Mouse (Mus musculus): ENCODE results near the gene Papss2.

DNA sequence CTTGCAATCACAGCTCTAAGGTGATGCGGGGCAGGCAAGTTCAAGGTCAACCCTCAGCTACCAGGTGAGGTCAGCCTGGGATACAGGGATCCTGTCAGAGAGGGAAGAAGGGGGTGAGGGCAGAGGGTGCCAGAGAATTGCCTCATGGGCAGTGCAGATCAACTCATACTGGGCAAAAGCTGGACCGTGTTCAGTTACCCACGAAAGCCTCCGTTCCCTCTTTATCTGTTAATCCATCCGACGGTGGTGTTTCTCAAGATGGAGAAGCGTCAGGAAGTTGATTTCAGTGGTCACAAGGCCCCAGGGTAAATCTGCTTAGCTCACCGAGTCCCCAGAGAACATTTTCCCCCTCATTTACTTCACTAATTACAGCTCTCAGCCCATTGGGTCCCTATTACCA lies 8.5 kb downstream of the Papss2 start:
- TF ChIP-seq CTCF (conservative IDR thresholded peaks at IDR 0.05; ENCODE audit: insufficient read depth, insufficient read length, low read depth, low read length), result no peak
- TF ChIP-seq POLR2A (IDR thresholded peaks at IDR 0.05; ENCODE audit: low read depth, low read length), result no peak
